Mouse (Mus musculus): ENCODE measurements at regions not wholly inside any gene's neighbourhood (a gene's known extent, or its start where the extent isn't known, plus 50 kb on each side); places are given as distances from the start of the nearest gene placed in this dataset.

DNA sequence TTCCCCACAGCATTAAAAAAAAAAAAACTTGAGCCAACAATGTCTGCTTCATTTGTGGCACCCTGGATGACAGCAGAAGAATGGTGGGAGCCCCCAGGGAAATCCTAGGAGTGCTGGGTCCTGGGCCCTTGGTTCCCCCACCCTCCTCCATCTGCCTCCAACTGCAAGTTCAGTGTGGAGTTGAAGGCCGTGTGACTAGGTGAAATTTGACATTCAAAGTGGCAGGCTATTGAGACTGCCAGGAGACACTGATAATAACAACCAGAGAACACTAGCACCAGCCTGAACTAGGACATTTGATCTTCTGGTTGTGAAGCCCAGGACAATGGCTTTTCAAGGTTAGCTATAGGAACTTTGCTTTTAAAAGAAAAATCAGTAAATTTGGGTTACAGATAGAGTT lies 74.0 kb downstream of the Adamts15 start:
- H3K27ac ChIP-seq (ENCODE audit: low read depth, low read length) = no peak overlapping the region
- H3K27me3 ChIP-seq (ENCODE audit: insufficient read depth, low read length) = no peaks in the 10 kb centered on the region
- TF ChIP-seq CTCF (IDR thresholded peaks at IDR 0.05) = no peak
- WGBS = 52% methylated on average over 1 of the region's 1 CpGs
- H3K4me1 ChIP-seq (ENCODE audit: insufficient read depth, low read length) = no peaks in the 10 kb centered on the region
- H3K9ac ChIP-seq (replicated peaks; ENCODE audit: low read length, poor library complexity, severe bottlenecking) = no peak overlapping the region
- no peaks in the 10 kb centered on the region for H3K36me3 ChIP-seq (ENCODE audit: insufficient read depth, low read length)
- H3K4me2 ChIP-seq (ENCODE audit: low read depth, low read length, poor library complexity, severe bottlenecking) = no peak overlapping the region
- no peaks in the 10 kb centered on the region for H3K9me3 ChIP-seq (ENCODE audit: low read length)
- no peak overlapping the region for H3K4me3 ChIP-seq (ENCODE audit: low read depth, low read length)
- ATAC-seq (ENCODE audit: low FRiP score) = no peak
- DNase-seq (ENCODE audit: low spot score) = no peak

DNA sequence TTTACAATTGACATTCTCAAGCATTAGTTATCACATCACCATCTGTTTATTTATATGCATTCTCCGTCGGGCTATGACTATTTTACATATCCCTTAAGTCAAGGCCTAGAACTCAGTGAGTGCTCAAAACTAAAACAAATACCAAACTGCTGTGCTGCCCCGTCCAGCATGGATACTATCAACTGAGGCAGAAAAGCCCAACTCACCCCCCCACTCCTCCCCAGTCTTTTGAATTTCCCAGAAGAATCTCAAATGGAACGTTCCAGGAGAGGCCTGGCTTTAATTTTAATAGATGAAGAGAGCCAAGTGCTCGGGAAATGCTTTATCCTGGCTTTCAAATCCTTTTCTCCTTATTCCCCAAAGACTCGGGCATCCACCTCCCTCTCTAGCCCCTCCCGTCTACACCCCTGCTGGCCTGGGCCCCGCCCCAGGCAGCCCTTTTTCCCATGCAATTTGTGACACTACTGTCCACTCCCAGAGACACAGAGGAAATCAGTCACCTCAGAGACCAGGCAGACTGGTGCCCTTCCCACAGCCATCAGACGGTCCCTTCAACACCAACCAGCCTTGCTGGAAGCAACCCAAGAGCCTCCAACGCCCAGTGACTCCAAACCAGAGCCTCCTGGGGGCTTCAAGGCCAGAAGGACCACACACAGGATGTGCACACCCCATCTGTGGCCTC lies 76.5 kb downstream of the Adamts15 start:
- Histone ChIP-seq H3K9me3 (ENCODE audit: low read length) (no peaks in the 10 kb centered on the region), H3K9ac (replicated peaks; ENCODE audit: low read length, poor library complexity, severe bottlenecking) (no peak overlapping the region), H3K27me3 (ENCODE audit: insufficient read depth, low read length) (no peaks in the 10 kb centered on the region), H3K36me3 (ENCODE audit: insufficient read depth, low read length) (no peaks in the 10 kb centered on the region), H3K4me3 (ENCODE audit: low read depth, low read length) (no peak overlapping the region), H3K4me1 (ENCODE audit: insufficient read depth, low read length) (no peaks in the 10 kb centered on the region), H3K4me2 (ENCODE audit: low read depth, low read length, poor library complexity, severe bottlenecking) (no peak overlapping the region), H3K27ac (ENCODE audit: low read depth, low read length) (no peak overlapping the region)
- 48% methylated on average over 10 of the region's 10 CpGs for WGBS
- no peak for TF ChIP-seq CTCF (IDR thresholded peaks at IDR 0.05)
- ATAC-seq (ENCODE audit: low FRiP score) (no peak), DNase-seq (ENCODE audit: low spot score) (peak; percentile 2)

DNA sequence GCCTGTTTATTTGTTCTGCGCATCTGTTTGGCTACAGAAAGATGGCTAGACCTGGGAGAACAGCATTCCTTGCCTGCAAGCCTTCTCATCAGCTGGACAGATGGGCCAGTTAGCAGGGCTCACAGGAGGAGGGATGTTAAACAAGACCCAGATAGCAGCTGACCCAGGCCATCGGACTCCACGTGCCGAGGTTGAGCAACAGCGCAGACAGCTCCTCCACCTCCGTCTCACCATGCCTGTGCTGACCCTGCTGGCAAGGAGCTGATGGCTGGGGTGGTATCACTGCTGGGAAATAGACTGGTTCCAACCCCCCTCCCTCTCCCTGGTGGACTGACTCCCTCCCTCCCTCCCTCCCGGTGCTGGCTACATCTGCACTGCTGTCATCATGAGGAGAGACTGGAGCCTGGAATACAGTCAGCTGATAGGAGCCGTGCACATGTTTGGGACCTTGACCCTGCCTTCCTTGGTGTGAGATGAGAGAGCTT lies 78.1 kb downstream of the Adamts15 start:
- no peaks in the 10 kb centered on the region for H3K36me3 ChIP-seq (ENCODE audit: insufficient read depth, low read length)
- no peak overlapping the region for H3K27ac ChIP-seq (ENCODE audit: low read depth, low read length)
- DNase-seq (ENCODE audit: low spot score) (peak; percentile 26), ATAC-seq (ENCODE audit: low FRiP score) (no peak)
- no peak overlapping the region for H3K4me3 ChIP-seq (ENCODE audit: low read depth, low read length)
- WGBS = 65% methylated on average over 8 of the region's 8 CpGs
- no peaks in the 10 kb centered on the region for H3K27me3 ChIP-seq (ENCODE audit: insufficient read depth, low read length)
- no peak overlapping the region for H3K9ac ChIP-seq (replicated peaks; ENCODE audit: low read length, poor library complexity, severe bottlenecking)
- H3K4me2 ChIP-seq (ENCODE audit: low read depth, low read length, poor library complexity, severe bottlenecking) = no peak overlapping the region
- no peaks in the 10 kb centered on the region for H3K4me1 ChIP-seq (ENCODE audit: insufficient read depth, low read length)
- no peaks in the 10 kb centered on the region for H3K9me3 ChIP-seq (ENCODE audit: low read length)
- TF ChIP-seq CTCF (IDR thresholded peaks at IDR 0.05) = no peak

DNA sequence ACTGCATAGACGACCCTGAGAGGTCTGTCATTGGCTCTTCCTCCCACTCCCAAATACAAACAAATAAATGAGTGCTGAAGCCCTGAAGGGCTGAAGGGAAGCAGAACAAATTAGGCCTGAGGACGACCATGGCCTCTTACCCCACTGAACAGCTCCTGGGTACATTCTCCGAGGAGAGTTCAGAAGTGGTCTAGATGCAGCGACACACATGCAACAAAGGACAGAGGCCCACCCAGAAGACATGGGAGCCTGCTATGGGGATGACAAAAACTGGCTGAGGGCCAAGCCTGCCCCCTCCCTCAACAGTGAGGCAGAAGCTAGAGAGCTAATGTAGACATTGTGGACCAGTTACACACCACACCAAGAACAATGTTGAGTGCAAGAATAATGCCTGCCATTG lies 87.3 kb downstream of the Adamts15 start:
- Histone ChIP-seq H3K36me3 (ENCODE audit: insufficient read depth, low read length) (no peaks in the 10 kb centered on the region), H3K4me3 (ENCODE audit: low read depth, low read length) (no peak overlapping the region), H3K4me1 (ENCODE audit: insufficient read depth, low read length) (no peaks in the 10 kb centered on the region), H3K27me3 (ENCODE audit: insufficient read depth, low read length) (no peaks in the 10 kb centered on the region), H3K9ac (replicated peaks; ENCODE audit: low read length, poor library complexity, severe bottlenecking) (no peak overlapping the region), H3K9me3 (ENCODE audit: low read length) (no peaks in the 10 kb centered on the region), H3K27ac (ENCODE audit: low read depth, low read length) (no peak overlapping the region), H3K4me2 (ENCODE audit: low read depth, low read length, poor library complexity, severe bottlenecking) (no peak overlapping the region)
- DNase-seq (ENCODE audit: low spot score) = no peak
- ATAC-seq (ENCODE audit: low FRiP score) = no peak
- 57% methylated on average over 4 of the region's 4 CpGs for WGBS
- TF ChIP-seq CTCF (IDR thresholded peaks at IDR 0.05) = no peak

DNA sequence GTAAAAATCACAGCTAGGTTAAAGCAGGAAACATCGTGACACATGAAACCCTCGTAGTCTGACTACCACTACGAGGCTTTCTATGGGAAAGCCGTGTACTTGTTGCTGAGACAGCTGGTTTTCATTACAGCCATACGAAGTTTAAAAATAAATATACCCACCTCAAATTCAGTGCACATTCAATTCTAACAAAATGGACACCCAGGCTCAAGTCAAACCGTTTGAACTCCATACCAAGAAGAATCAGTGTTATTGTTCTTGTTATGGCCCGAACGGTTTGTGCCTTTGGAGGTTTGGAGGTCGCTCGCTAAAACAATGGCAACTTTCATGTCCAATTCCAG lies 87.7 kb downstream of the Adamts15 start:
- ATAC-seq (ENCODE audit: low FRiP score) = no peak
- Histone ChIP-seq H3K4me1 (ENCODE audit: insufficient read depth, low read length) (no peaks in the 10 kb centered on the region), H3K4me2 (ENCODE audit: low read depth, low read length, poor library complexity, severe bottlenecking) (no peak overlapping the region), H3K9me3 (ENCODE audit: low read length) (no peaks in the 10 kb centered on the region), H3K36me3 (ENCODE audit: insufficient read depth, low read length) (no peaks in the 10 kb centered on the region), H3K9ac (replicated peaks; ENCODE audit: low read length, poor library complexity, severe bottlenecking) (no peak overlapping the region), H3K27ac (ENCODE audit: low read depth, low read length) (no peak overlapping the region), H3K4me3 (ENCODE audit: low read depth, low read length) (no peak overlapping the region), H3K27me3 (ENCODE audit: insufficient read depth, low read length) (no peaks in the 10 kb centered on the region)
- no peak for DNase-seq (ENCODE audit: low spot score)
- no peak for TF ChIP-seq CTCF (IDR thresholded peaks at IDR 0.05)
- WGBS = 83% methylated on average over 10 of the region's 10 CpGs

- no peak overlapping the region for H3K4me3 ChIP-seq (ENCODE audit: low read depth, low read length)
These were observed 88.3 kb downstream of the Adamts15 start for GRCm38 (mm10) chr9:30833836-30834564.

More at GRCm38 (mm10) chr9:30833836-30834564, 88.3 kb downstream of the Adamts15 start:
- H3K36me3 ChIP-seq (ENCODE audit: insufficient read depth, low read length) = no peaks in the 10 kb centered on the region
- no peak overlapping the region for H3K9ac ChIP-seq (replicated peaks; ENCODE audit: low read length, poor library complexity, severe bottlenecking)
- H3K9me3 ChIP-seq (ENCODE audit: low read length) = no peaks in the 10 kb centered on the region
- TF ChIP-seq CTCF (IDR thresholded peaks at IDR 0.05) = no peak
- no peaks in the 10 kb centered on the region for H3K27me3 ChIP-seq (ENCODE audit: insufficient read depth, low read length)
- no peak overlapping the region for H3K4me2 ChIP-seq (ENCODE audit: low read depth, low read length, poor library complexity, severe bottlenecking)
- no peaks in the 10 kb centered on the region for H3K4me1 ChIP-seq (ENCODE audit: insufficient read depth, low read length)
- ATAC-seq (ENCODE audit: low FRiP score) (no peak), DNase-seq (ENCODE audit: low spot score) (no peak)
- WGBS = 88% methylated on average over 15 of the region's 15 CpGs
- no peak overlapping the region for H3K27ac ChIP-seq (ENCODE audit: low read depth, low read length)
